Mouse (Mus musculus) spleen, postnatal 4 days (tissue): ENCODE results near the gene Wdr6.
"Not testable (repeated sequence)": the region's sequence is repeated elsewhere in the genome, so short reads cannot be mapped to it uniquely, and the experiment has no call there.

Source experiments
- DNase-seq, 2 experiments: peaks; one replicate each; pipeline ENCODE4 v3.0.0; 2022; ENCODE audit warnings: low spot score in 2 of 2

Gene Wdr6

DNA sequence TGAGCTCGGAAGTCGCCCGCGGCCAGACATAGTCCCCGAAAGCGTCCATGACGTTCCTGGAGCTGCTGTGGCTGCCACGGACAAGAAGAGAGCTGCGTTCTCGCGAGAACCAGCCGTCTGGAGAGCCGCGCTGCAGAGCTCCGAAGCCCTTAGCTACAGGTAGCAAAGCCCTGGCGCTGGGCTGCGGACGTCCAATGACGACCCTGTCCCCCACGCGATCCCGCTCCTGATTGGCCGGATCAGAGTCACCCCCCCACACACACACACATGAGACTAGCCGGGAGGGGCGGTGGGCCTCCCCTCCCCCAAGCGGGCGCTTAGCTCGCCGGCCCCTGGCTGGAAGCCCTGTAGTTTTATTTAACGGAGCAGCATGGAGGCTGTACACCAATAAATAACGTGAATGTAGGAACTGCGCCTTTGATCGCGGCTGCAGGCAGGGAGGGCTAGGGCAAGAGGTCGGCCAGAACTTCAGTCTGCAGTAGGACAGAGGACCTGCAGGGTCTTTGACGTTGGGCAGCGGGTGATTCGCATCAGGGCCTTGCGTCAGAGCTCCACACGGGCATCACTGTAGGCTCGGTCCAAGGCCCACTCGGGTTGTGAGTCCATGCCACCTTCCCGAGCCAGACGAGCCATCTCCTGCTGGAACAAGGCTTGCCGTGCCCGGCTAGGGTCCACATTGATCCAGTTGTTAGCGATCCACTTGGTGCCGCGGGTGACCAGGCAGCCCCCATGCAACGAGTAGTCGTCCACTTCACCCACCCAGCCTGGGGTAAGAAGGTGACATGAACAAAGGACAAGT lies at the start of gene Wdr6:
Gene Wdr6 (minus strand): TSS at position 195 of the 799 bp plus-strand sequence.
- DNase-seq, result peak; percentile 85 to 91

DNA sequence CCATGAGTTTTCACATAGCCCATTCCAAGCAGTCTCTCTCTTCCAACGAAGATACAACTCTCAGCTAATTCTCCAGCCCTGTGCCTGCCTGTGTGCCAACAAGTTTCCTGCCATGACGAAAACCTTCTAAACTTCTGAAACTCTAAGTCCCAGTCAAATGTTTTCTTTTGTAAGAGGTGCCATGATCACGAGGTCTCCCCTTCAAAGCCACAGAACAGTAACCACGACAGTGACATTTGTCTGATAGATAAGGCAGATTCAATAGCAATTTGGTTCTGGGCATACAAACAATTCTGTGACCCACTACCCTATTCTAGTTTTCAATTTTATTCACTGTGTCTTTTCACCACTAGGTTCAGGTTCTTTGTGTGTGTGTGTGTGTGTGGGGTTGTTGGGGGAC lies 49.6 kb upstream of the Wdr6 start:
- no peak for DNase-seq

DNA sequence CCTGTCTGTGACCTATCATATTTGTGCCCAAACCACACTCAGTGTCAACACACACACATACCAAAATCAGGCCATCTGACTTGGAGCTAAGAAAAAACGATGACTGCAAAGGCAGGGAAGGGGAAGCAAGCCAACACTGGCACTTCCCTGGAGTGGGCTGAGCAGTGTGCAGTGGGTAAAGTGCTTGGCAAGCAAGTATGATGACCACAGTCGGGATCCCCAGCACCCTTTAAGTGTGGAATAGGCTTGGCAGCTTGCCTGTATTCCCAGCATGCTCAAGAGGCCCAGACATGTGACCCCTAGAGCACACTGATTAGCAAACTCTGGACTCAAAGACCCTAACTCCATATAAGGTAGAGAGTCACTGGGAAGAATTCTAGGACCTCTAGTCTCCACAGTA lies 48.0 kb upstream of the Wdr6 start:
- DNase-seq, result no peak

DNA sequence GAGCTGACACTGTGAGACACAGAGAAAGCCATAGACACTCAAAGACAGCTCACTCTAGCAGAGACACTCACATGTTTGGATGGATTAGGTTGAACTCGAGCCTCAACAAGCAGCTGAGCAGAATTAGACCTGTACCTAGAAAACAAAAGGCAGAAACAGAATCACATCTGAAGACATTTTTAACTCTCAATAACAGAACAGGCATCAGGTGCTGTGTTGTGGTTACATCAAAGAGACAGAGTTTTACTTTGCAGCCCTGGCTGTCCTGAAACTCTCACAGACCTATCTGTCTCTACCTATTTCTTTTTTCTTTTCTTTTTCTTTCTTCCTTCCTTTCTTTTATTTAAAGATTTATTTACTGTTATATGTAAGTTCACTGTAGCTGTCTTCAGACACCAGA lies 38.8 kb upstream of the Wdr6 start:
- DNase-seq, result no peak

DNA sequence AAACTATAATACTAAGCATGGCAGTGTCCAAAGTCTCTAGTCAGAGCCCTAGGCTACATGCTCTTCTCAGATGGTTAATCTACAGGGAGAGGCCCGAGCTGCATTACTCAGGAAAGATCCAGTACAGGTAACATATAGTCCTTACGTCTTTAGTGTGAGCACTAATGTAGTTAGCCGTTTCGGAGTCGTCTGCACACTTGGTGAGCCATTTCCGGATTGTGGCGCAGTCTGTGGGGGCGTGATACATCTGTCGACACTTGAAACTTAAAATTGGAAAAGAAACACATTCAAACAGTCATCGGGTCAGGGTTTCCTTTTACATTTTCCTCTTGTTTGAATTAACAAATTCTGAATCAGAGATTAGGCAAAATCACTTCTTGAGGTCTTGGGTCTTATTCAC lies 32.9 kb upstream of the Wdr6 start:
- DNase-seq, result no peak

DNA sequence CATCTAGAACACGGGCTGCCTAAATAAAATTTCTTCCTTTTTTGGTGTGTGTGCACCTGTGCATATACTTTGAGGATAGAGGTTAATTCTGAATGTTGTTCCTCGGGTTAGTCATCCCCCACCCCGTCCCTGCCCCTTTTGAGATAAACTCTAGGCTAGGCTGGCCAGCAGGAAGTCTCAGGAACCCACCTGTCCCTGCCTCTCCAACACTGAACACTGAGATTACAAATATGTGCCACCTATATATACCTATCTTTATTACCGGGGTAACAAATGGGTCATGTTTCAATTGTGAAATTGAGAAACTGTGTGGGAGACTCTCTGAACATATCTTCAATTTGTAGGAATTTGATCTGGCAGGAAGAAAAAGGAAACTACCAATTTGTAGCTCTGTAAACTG lies 30.4 kb upstream of the Wdr6 start:
- DNase-seq, result no peak

DNA sequence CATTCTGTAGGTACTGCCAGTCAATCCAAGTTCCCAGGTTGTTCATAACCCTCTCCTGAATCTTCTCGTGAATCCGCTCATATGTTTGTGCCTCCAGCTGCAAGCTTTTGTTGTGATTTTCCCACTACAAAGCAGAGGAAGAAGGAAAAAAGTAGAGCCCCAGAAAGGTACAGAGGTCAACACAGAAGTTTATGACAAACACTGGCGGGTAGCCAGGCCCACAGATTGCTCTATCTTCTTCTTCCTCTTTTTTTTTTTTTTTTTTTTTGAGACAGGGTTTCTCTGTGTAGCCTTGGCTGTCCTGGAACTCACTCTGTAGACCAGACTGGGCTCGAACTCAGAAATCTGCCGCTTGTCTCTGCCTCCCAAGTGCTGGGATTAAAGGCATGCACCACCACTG lies 29.4 kb upstream of the Wdr6 start:
- DNase-seq, result not testable (repeated sequence)

DNA sequence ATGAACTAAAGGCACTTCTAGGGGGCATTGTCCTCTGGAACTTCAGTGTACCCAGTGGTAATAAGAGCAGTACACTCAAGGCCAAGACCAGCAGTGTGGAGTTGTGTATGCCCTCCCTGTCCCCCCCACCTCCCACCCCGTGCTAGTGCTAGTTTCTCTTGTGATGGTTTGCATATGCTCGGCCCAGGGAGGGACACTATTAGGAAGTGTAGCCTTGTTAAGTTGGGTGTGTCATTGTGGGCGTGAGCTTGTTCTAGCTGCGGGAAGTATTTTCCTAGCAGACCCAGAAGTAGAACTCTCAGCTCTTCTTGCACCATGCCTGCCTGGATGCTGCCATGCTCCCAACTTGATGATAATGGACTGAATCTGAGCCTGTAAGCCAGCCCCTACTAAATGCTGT lies 23.4 kb upstream of the Wdr6 start:
- DNase-seq, result no peak

DNA sequence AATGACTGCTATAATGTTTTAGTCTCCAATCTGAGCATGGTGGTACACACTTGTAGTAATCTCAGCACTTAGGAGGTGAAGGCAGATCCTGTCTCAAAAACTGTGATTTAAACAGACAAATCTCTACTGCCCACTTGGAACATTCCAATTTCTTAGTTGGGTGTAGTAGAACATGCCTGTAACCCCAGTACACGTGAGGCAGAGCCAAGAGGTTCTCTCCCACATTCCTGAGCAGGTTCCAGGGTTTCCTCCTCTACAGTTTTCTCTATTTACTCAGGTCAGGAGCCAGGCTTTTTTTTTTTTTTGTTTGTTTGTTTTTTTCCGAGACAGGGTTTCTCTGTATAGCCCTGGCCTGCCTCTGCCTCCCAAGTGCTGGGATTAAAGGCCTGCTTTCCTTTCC lies 21.5 kb upstream of the Wdr6 start:
- no peak for DNase-seq

DNA sequence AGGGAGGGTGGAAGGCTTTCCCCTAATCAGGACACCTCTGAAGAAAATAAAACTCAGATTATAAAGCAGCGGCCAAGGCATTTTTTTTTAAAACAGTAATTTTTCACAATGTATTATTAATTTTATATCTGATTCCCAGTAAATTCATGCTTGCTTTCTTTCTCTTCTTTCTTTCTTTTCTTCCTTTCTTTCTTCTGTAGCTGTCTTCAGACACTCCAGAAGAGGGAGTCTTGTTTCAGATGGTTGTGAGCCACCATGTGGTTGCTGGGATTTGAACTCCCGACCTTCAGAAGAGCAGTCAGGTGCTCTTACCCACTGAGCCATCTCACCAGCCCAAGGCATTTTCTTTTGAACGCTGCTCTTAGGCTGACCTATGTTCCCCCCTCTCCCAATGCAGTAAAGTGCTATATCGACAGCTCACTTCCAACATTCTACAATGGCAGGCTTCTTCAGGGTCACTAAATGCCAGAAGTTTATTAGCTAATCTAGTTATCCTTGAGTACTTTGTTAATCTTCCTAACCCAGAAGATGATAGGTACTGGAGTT lies 20.6 kb upstream of the Wdr6 start:
- DNase-seq, result no peak

DNA sequence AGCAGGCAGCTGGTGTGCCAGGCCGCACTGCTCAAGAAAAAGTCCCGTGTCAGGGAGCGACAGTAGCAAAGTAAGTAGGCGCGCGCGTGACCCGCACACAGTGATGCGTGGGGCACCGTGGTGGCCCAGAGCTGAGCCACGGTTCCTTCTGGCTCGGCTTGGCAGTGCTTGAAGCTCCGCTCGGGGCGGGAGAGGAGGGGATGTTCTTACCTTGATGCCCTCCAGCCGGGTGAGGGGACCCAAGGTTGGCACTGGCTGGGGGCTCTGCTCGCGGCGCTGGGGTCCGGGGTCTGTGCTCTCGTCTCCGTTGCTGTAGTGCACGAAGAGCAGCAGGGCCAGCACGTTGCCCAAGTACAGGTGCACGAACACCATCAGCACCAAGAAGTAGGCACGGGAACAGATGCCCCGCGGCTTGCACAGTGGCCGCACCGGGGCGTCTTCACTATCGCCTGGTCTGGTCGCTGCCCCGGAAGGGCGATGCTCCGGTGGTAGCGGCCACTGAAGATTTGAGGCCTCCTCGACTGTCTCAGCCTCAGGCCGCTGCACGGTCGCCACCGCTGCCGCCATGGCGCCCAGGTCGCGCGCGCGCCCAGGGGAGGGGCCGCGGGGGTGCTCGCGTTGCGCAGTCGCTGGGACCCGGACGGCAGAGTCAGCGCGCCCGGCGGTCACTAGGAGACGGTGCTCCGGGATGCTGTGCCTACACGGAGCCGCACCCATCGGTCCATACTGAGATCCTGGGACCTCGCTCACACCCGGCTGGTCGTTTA lies 18.6 kb upstream of the Wdr6 start, which contains the start of gene P4htm:
Gene P4htm (minus strand): TSS at position 670 of the 767 bp plus-strand sequence.
- peak; percentile 42 to 75 for DNase-seq

DNA sequence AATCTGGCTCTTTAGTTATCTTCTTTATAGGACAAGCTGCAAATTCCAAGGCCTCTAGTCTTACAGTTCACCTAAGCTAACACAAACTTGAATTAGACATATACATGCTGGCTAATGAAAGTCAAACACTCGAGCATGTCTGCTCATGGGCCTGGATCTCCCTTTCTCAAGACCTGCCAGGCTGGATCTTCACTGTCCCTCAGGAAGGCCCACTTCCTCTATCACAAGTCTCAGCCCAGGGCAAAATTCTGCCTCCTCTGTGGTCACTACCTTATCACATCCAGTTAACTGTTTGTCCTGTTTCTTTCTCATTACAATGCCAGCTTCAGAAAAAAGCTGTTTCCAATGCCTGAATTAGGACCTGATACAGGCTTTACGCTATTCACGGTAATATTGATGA lies 15.8 kb upstream of the Wdr6 start:
- DNase-seq, result no peak

DNA sequence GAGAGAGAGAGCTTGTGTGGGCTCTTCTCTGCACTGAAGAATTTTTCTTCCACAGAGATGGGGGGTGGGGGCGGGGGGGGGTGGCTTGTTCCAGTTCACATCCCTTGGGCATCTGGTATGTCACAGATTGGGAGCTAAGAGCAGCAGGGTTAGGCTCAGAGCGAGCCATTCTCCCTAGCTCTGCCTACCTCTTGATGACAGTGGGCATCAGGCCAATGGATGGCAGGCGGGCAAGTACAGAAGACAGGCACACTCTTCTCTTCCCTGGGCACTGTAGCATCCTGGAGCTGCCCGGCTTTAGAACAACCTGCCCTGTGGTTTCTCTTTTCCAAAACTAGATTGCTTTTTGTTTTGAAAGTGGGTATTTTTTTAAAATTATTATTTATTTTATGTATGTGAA lies 12.9 kb upstream of the Wdr6 start:
- DNase-seq, result no peak

DNA sequence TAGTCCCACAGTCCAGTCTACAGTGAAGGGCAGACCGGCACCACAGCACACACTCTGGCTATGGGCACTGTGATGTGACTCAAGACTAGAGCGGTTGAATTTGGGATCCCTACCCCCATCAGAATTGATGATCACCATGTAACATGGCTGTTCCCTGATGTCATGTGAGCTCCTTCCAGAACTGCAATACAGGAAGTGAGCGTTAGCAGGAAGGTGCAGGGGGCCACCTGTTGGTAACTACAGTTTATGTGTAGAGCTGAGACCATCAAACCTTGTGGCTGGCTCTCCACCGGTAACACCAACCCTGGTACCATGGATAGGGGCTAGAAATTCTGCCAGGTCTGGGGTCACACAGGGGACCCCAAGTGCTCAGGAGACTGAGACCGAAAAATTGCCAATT lies 10.7 kb upstream of the Wdr6 start:
- no peak for DNase-seq

DNA sequence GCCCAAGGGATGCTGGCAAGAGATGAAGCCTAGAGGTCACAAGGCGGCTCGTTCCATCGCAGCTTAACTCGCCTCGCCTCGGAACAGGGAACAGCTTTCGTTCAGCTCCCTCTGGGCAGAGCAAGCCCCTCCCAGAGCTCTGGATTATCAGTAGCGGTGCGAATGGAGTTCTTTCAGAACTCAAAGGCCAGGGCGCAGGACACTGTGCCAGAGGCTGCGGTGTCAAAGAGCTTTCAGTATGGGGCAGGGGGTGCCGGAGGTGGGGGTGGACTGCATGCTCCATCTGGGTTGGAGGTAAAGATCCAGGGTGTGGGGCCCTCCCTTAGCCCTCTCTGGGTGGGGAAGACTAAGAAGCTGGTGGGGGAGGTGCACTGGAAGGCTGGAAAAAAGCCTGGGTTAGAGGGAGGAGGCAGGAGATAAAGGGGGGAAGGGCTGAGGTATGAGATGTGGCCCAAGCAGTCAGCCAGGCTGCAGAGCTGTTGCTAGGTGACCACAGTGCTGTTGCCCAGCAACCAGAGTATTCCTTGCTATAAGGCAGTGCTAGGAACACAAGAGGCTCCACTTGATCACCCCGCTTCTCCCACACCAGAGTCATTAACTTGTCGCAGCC lies 9.1 kb upstream of the Wdr6 start:
- DNase-seq, result no peak

DNA sequence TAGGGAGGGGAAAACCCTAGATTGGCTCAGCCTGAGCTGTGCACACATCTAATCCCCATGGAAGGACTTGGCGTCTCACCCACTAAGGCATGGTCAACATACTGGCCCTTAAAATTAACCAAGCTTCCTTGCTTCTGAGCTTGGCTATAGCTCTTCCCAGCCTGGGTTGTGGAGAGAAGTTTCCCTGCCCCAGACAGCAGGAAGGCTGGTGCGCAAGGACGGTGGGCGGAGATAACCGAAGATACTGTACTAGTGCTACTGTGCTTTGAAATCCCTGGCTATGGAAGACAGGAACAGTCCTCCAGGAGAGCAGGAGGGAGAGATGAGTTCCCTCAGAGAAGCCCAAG lies 778 bp upstream of the Wdr6 start:
- DNase-seq, result no peak

DNA sequence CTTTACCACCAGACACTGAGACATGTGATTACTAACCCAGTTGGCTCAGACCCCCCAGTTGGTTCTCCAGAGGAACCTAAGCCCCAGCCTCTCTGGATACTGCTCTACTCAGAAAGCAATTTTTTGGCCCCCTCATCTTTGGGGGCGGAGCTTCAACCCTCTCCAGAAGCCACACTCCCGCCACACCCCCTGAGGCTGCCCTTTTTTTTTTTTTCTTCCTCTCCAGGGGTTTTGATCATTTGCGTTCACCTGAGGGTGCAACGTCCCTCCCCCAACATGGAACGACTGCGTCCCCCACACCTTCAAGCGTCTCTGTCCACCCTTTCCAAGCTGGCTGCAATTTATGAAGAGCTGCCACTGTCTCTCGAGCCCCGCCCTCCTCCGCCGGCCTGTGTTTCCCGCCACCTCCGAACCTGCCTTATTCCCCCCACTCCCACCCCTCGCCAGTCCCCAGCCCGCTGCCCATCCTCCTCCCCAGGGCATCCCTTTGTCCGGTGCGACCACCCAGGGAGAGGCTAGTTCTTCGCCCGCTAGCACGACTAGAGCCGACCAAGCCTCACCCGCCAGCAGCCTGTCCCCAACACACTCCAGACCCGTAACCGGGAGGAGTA lies 500 bp downstream of the Wdr6 start:
- DNase-seq, result peak; percentile 41 to 65

DNA sequence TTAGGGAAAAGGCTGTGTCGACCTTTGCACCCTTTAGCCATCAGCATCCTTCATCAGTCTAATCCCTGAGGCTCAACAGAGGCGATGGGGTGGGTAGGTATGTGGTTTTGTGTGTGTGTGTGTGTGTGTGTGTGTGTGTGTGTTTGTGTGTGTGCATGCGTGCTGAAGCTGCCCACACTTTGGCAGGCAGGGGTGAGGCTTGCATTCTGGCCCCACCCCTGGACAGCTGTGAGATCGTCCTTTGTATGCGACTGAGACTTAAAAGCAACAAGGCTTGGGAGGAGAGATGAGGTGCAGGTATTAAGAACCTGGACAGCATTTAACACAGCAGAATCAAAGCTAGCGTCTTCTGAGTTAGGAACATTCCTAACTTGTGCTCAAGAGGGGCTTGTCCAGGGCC lies 1.5 kb downstream of the Wdr6 start:
- DNase-seq, result no peak

DNA sequence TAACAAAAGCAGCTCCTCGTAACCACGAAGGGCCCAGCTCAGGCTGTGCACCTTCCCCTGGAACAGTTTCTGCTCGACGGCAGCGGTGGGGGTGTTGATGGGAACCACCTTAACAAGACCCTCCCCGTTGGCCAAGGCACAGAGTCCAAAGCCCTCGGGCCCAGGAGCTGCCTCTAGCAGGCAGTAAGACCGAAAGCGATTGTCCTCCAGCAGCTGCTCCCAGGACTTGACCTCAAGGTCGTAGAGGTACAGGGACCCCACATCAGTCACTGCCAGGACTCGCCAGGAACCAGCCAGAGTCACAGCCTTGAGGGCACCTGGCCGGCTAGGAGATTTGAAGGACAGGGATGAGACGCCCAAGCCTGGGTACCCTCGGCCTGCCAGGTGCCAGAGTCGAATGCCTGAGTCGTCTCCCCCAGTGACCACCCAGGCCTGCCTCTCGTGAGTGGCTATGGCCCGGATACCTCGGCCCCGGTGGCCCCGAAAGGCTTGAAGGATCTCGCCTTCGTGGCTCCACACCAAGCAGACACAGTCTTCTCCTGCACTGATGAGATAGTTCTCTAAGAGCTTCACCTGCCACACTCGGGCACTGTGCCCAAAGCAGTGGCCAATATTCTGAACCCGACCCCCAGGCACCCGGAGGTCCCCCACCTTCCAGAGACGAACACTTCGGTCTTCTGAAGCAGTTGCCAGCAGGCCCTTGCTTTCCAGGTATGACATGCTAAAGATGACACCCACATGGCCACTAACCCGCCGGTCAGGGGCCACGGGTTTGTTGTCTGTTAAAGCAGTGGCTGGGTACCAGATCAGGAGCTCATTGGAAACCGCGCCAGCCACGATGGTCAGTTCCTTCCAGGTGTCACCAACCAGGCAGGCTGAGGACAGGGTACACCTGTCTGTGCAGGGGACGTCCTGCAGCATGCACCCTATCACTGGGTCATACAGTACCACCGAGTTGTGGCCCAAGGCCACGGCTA lies 2.9 kb downstream of the Wdr6 start:
- DNase-seq, result peak in 1 of 2 experiments; percentile 63

DNA sequence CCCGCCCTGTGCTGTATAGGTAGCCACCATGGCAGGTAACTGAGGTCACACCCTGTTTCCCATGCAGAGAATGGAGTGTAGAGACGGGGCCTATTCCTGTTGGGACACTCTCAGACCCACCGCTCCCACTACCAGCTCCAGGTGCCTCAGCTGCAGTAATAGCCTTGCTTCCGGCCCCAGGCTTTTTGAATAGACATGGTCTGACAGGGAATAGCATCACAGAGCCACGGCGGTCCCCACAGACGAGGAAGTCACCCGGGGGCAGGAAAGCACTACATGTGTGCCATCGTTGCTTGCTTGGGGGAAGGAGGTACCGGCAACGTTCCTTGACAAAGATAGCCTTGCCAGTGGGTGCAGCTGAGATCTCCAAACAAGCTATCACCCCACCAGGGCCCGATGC lies 3.6 kb downstream of the Wdr6 start:
- DNase-seq, result peak in 1 of 2 experiments; percentile 64
